Mouse (Mus musculus): ENCODE measurements at regions not wholly inside any gene's neighbourhood (a gene's known extent, or its start where the extent isn't known, plus 50 kb on each side); places are given as distances from the start of the nearest gene placed in this dataset.
A peak's percentile ranks its signal among the peaks of the same experiment; 100 is the strongest.

GRCm38 (mm10) chr3:52600146-52600545 is 332.0 kb downstream of the Foxo1 start:
- H3K27ac ChIP-seq, result peak overlapping the region; percentile 75
- H3K9ac ChIP-seq (ENCODE audit: low read depth, low read length), result no peak overlapping the region
- H3K36me3 ChIP-seq (ENCODE audit: control insufficient read depth, insufficient read depth, low read length), result no peaks in the 10 kb centered on the region
- no peak overlapping the region for H3K4me3 ChIP-seq
- H3K4me1 ChIP-seq (ENCODE audit: control insufficient read depth, insufficient read depth, low read length), result peaks cover 10% of the 10 kb centered on the region
- no peak for TF ChIP-seq EP300 (IDR thresholded peaks at IDR 0.05; ENCODE audit: insufficient read depth, low read depth, low read length)
- TF ChIP-seq CTCF (IDR thresholded peaks at IDR 0.05), result no peak
- no peak for TF ChIP-seq POLR2A (IDR thresholded peaks at IDR 0.05; ENCODE audit: insufficient read depth, low read depth, low read length)
- DNase-seq, result no peak
- H3K27me3 ChIP-seq (ENCODE audit: control insufficient read depth, insufficient read depth, low read length), result no peaks in the 10 kb centered on the region
- intact Hi-C loops (cut with DNase I), result no loop called here
- 87% methylated on average over 4 of the region's 4 CpGs for WGBS
- no peaks in the 10 kb centered on the region for H3K79me2 ChIP-seq (replicated peaks; ENCODE audit: control insufficient read depth, insufficient read depth, low read length)

- intact Hi-C loops (cut with DNase I), result no loop called here
- no peaks in the 10 kb centered on the region for H3K4me1 ChIP-seq (ENCODE audit: control insufficient read depth, insufficient read depth, low read length)
- no peaks in the 10 kb centered on the region for H3K79me2 ChIP-seq (replicated peaks; ENCODE audit: control insufficient read depth, insufficient read depth, low read length)
- H3K4me3 ChIP-seq, result no peak overlapping the region
- TF ChIP-seq CTCF (IDR thresholded peaks at IDR 0.05) (no peak), EP300 (IDR thresholded peaks at IDR 0.05; ENCODE audit: insufficient read depth, low read depth, low read length) (no peak), POLR2A (IDR thresholded peaks at IDR 0.05; ENCODE audit: insufficient read depth, low read depth, low read length) (no peak)
- no peaks in the 10 kb centered on the region for H3K27me3 ChIP-seq (ENCODE audit: control insufficient read depth, insufficient read depth, low read length)
- H3K36me3 ChIP-seq (ENCODE audit: control insufficient read depth, insufficient read depth, low read length), result no peaks in the 10 kb centered on the region
- H3K27ac ChIP-seq, result no peak overlapping the region
- DNase-seq, result no peak
- no peak overlapping the region for H3K9ac ChIP-seq (ENCODE audit: low read depth, low read length)
- 92% methylated on average over 4 of the region's 4 CpGs for WGBS
Observed at GRCm38 (mm10) chr3:52586418-52586817, 318.3 kb downstream of the Foxo1 start.

- TF ChIP-seq POLR2A (IDR thresholded peaks at IDR 0.05; ENCODE audit: insufficient read depth, low read depth, low read length), result no peak
- TF ChIP-seq CTCF (IDR thresholded peaks at IDR 0.05), result no peak
- no peak for DNase-seq
- intact Hi-C loops (cut with DNase I), result no loop called here
- Histone ChIP-seq H3K79me2 (replicated peaks; ENCODE audit: control insufficient read depth, insufficient read depth, low read length) (no peaks in the 10 kb centered on the region), H3K4me3 (no peak overlapping the region), H3K27me3 (ENCODE audit: control insufficient read depth, insufficient read depth, low read length) (no peaks in the 10 kb centered on the region), H3K9ac (ENCODE audit: low read depth, low read length) (no peak overlapping the region), H3K36me3 (ENCODE audit: control insufficient read depth, insufficient read depth, low read length) (no peaks in the 10 kb centered on the region), H3K27ac (no peak overlapping the region), H3K4me1 (ENCODE audit: control insufficient read depth, insufficient read depth, low read length) (no peaks in the 10 kb centered on the region)
- WGBS, result 72% methylated on average over 3 of the region's 3 CpGs
Observed at GRCm38 (mm10) chr3:52579917-52580316, 311.8 kb downstream of the Foxo1 start.

GRCm38 (mm10) chr3:52579096-52579495 is 311.0 kb downstream of the Foxo1 start:
- Histone ChIP-seq H3K36me3 (ENCODE audit: control insufficient read depth, insufficient read depth, low read length) (no peaks in the 10 kb centered on the region), H3K4me3 (no peak overlapping the region), H3K27me3 (ENCODE audit: control insufficient read depth, insufficient read depth, low read length) (no peaks in the 10 kb centered on the region), H3K79me2 (replicated peaks; ENCODE audit: control insufficient read depth, insufficient read depth, low read length) (no peaks in the 10 kb centered on the region), H3K27ac (no peak overlapping the region), H3K4me1 (ENCODE audit: control insufficient read depth, insufficient read depth, low read length) (no peaks in the 10 kb centered on the region), H3K9ac (ENCODE audit: low read depth, low read length) (no peak overlapping the region)
- WGBS, result 90% methylated on average over 3 of the region's 3 CpGs
- TF ChIP-seq EP300 (IDR thresholded peaks at IDR 0.05; ENCODE audit: insufficient read depth, low read depth, low read length), result no peak
- no peak for TF ChIP-seq CTCF (IDR thresholded peaks at IDR 0.05)
- no peak for TF ChIP-seq POLR2A (IDR thresholded peaks at IDR 0.05; ENCODE audit: insufficient read depth, low read depth, low read length)
- intact Hi-C loops (cut with DNase I), result no loop called here
- no peak for DNase-seq

GRCm38 (mm10) chr3:52576703-52577244 is 308.6 kb downstream of the Foxo1 start:
- no peak for TF ChIP-seq POLR2A (IDR thresholded peaks at IDR 0.05; ENCODE audit: insufficient read depth, low read depth, low read length)
- no peak for TF ChIP-seq EP300 (IDR thresholded peaks at IDR 0.05; ENCODE audit: insufficient read depth, low read depth, low read length)
- TF ChIP-seq CTCF (IDR thresholded peaks at IDR 0.05), result no peak
- Histone ChIP-seq H3K36me3 (ENCODE audit: control insufficient read depth, insufficient read depth, low read length) (no peaks in the 10 kb centered on the region), H3K4me3 (no peak overlapping the region), H3K79me2 (replicated peaks; ENCODE audit: control insufficient read depth, insufficient read depth, low read length) (no peaks in the 10 kb centered on the region), H3K9ac (ENCODE audit: low read depth, low read length) (no peak overlapping the region), H3K27ac (no peak overlapping the region), H3K27me3 (ENCODE audit: control insufficient read depth, insufficient read depth, low read length) (no peaks in the 10 kb centered on the region), H3K4me1 (ENCODE audit: control insufficient read depth, insufficient read depth, low read length) (no peaks in the 10 kb centered on the region)
- intact Hi-C loops (cut with DNase I), result no loop called here
- 45% methylated on average over 6 of the region's 6 CpGs for WGBS
- DNase-seq, result no peak

- no peaks in the 10 kb centered on the region for H3K4me1 ChIP-seq (ENCODE audit: control insufficient read depth, insufficient read depth, low read length)
- H3K9ac ChIP-seq (ENCODE audit: low read depth, low read length), result no peak overlapping the region
- no peaks in the 10 kb centered on the region for H3K79me2 ChIP-seq (replicated peaks; ENCODE audit: control insufficient read depth, insufficient read depth, low read length)
- intact Hi-C loops (cut with DNase I), result no loop called here
- no peaks in the 10 kb centered on the region for H3K36me3 ChIP-seq (ENCODE audit: control insufficient read depth, insufficient read depth, low read length)
- TF ChIP-seq EP300 (IDR thresholded peaks at IDR 0.05; ENCODE audit: insufficient read depth, low read depth, low read length) (no peak), CTCF (IDR thresholded peaks at IDR 0.05) (no peak), POLR2A (IDR thresholded peaks at IDR 0.05; ENCODE audit: insufficient read depth, low read depth, low read length) (no peak)
- no peak overlapping the region for H3K4me3 ChIP-seq
- 90% methylated on average over 8 of the region's 8 CpGs for whole genome bisulfite sequencing
- no peaks in the 10 kb centered on the region for H3K27me3 ChIP-seq (ENCODE audit: control insufficient read depth, insufficient read depth, low read length)
- no peak for DNase-seq
- no peak overlapping the region for H3K27ac ChIP-seq
Observed at GRCm38 (mm10) chr3:52575237-52575798, 307.2 kb downstream of the Foxo1 start.
